Mouse (Mus musculus) neural tube, embryonic 14.5 days (tissue): ENCODE results near the gene Mre11a. TPM values are rescaled to one million over a fixed set of nuclear protein-coding genes. Genes with fewer than 3 reads are reported as not detected.

Source experiments
- ATAC-seq: fragments of 200-750 bp; cut with Nextera tagmentation; 2 replicates; pipeline ENCODE4 v1.8.0; 2017; ENCODE audit warnings: low read depth, mild to moderate bottlenecking, moderate TSS enrichment, moderate library complexity
- H3K27ac ChIP-seq: fragments of 300-500 bp; sonication (generic); 2 replicates; pipeline ENCODE4 v1.5.1; 2014; ENCODE audit warnings: low read depth, mild to moderate bottlenecking, control low read depth, low read length, moderate library complexity, mixed read lengths
- H3K27me3 ChIP-seq: fragments of 300-500 bp; sonication (generic); 2 replicates; pipeline ENCODE4 v1.6.1; 2014; ENCODE audit warnings: low read length; ENCODE audit not compliant: control insufficient read depth, insufficient read depth
- H3K36me3 ChIP-seq: fragments of 300-500 bp; sonication (generic); 2 replicates; pipeline ENCODE4 v1.6.1; 2014; ENCODE audit warnings: low read length, mixed read lengths; ENCODE audit not compliant: control insufficient read depth, insufficient read depth
- H3K4me1 ChIP-seq: fragments of 300-500 bp; sonication (generic); 2 replicates; pipeline ENCODE4 v1.6.1; 2014; ENCODE audit warnings: low read length; ENCODE audit not compliant: control insufficient read depth, insufficient read depth
- H3K4me2 ChIP-seq: fragments of 300-500 bp; sonication (generic); 2 replicates; pipeline ENCODE4 v1.6.1; 2014; ENCODE audit warnings: mild to moderate bottlenecking, low read depth, low read length, control low read depth
- H3K4me3 ChIP-seq: fragments of 300-500 bp; sonication (generic); 2 replicates; pipeline ENCODE4 v1.5.1; 2014; ENCODE audit warnings: low read depth, low read length, control low read depth, mixed read lengths
- H3K9ac ChIP-seq: fragments of 300-500 bp; sonication (generic); replicated peaks from 2 replicates; pipeline ENCODE4 v1.6.1; 2014; ENCODE audit warnings: low read depth, mild to moderate bottlenecking, control low read depth, low read length, mixed read lengths
- H3K9me3 ChIP-seq: fragments of 300-500 bp; sonication (generic); 2 replicates; pipeline ENCODE4 v1.6.1; 2016; ENCODE audit warnings: low read length; ENCODE audit not compliant: control insufficient read depth
- WGBS: fragments of 180-500 bp; shearing (Covaris S2); extraction: QIAGEN DNeasy Blood & Tissue Kit; methylation state at CpG from one replicate; pipeline ENCODE4 v1.1.7; 2014; 5-methylcytosine and 5-hydroxymethylcytosine counted together
- polyA plus RNA-seq: library from polyadenylated mRNA; unstranded; fragments of >200 nt; fragmentation: Nextera tagmentation; extraction: Ambion mirVana; gene quantifications from 2 replicates; pipeline ENCODE4 v1.2.1, GENCODE M21; 2014

Mre11a gene
- polyA plus RNA-seq, 1 experiment from 2014 or later, result 15.6 TPM

DNA sequence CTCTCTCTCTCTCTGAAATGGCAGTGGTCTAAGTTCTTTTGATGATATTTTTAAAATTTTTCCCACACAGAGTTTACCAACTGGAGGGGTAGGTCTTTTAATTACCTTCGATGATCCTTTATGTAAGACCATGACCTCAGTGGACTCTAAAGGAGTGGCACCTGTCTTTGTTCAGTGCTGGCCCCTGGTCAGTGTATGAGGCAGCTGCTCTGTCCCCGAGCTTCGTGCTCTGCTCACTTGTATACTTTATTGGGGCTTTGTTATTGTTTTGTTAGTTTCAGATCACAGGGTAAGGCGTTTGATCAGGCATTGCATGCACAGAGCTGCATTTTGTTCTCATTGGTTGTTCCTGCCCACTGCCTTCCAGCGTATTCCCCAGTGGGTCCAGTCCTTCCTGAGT, 55.5 kb downstream of the Mre11a start:
- H3K9ac ChIP-seq, result no peak overlapping the region
- no peaks in the 10 kb centered on the region for H3K4me1 ChIP-seq
- no peaks in the 10 kb centered on the region for H3K9me3 ChIP-seq
- no peak for ATAC-seq
- no peak overlapping the region for H3K4me2 ChIP-seq
- no peak overlapping the region for H3K27ac ChIP-seq
- no peak overlapping the region for H3K4me3 ChIP-seq
- peaks cover 8% of the 10 kb centered on the region; the same call in 1 of the 2 replicates for H3K36me3 ChIP-seq
- 69% methylated on average over 5 of the region's 5 CpGs for WGBS
- no peaks in the 10 kb centered on the region for H3K27me3 ChIP-seq

- no peak for ATAC-seq
- 78% methylated on average over 10 of the region's 10 CpGs for WGBS
Measured at GRCm38 (mm10) chr9:14841878-14842761, 57.7 kb downstream of the Mre11a start.

GRCm38 (mm10) chr9:14843311-14843857, 58.9 kb downstream of the Mre11a start:
- WGBS, result 95% methylated on average over 6 of the region's 6 CpGs
- ATAC-seq, result no peak
- Histone ChIP-seq H3K9ac (no peak overlapping the region), H3K4me3 (no peak overlapping the region), H3K9me3 (no peaks in the 10 kb centered on the region), H3K27ac (no peak overlapping the region), H3K36me3 (no peaks in the 10 kb centered on the region), H3K4me1 (no peaks in the 10 kb centered on the region), H3K27me3 (no peaks in the 10 kb centered on the region), H3K4me2 (no peak overlapping the region)

More at GRCm38 (mm10) chr9:14841878-14842761, 57.7 kb downstream of the Mre11a start:
- Histone ChIP-seq H3K4me3 (no peak overlapping the region), H3K9ac (no peak overlapping the region), H3K4me1 (no peaks in the 10 kb centered on the region), H3K9me3 (no peaks in the 10 kb centered on the region), H3K27me3 (no peaks in the 10 kb centered on the region), H3K27ac (no peak overlapping the region), H3K4me2 (no peak overlapping the region), H3K36me3 (no peaks in the 10 kb centered on the region)

GRCm38 (mm10) chr9:14843901-14844300, 59.4 kb downstream of the Mre11a start:
- Histone ChIP-seq H3K4me2 (no peak overlapping the region), H3K4me1 (no peaks in the 10 kb centered on the region), H3K4me3 (no peak overlapping the region), H3K9ac (no peak overlapping the region), H3K36me3 (no peaks in the 10 kb centered on the region), H3K27me3 (no peaks in the 10 kb centered on the region), H3K27ac (no peak overlapping the region), H3K9me3 (no peaks in the 10 kb centered on the region)
- WGBS, result 96% methylated on average over 3 of the region's 3 CpGs
- no peak for ATAC-seq

- H3K27ac ChIP-seq, result no peak overlapping the region
- H3K4me2 ChIP-seq, result no peak overlapping the region
- no peaks in the 10 kb centered on the region for H3K27me3 ChIP-seq
- H3K9me3 ChIP-seq, result no peaks in the 10 kb centered on the region
- no peak overlapping the region for H3K9ac ChIP-seq
- no peak for ATAC-seq
- H3K4me3 ChIP-seq, result no peak overlapping the region
- 44% methylated on average over 5 of the region's 5 CpGs for WGBS
- no peaks in the 10 kb centered on the region for H3K36me3 ChIP-seq
- H3K4me1 ChIP-seq, result no peaks in the 10 kb centered on the region
Measured at GRCm38 (mm10) chr9:14846428-14846827, 62.0 kb downstream of the Mre11a start.

- no peak overlapping the region for H3K4me2 ChIP-seq
- WGBS, result 71% methylated on average over 1 of the region's 1 CpGs
- no peak overlapping the region for H3K9ac ChIP-seq
- no peaks in the 10 kb centered on the region for H3K36me3 ChIP-seq
- no peak overlapping the region for H3K4me3 ChIP-seq
- H3K9me3 ChIP-seq, result no peaks in the 10 kb centered on the region
- H3K4me1 ChIP-seq, result no peaks in the 10 kb centered on the region
- no peaks in the 10 kb centered on the region for H3K27me3 ChIP-seq
- no peak for ATAC-seq
- H3K27ac ChIP-seq, result no peak overlapping the region
Measured at GRCm38 (mm10) chr9:14848267-14848935, 63.9 kb downstream of the Mre11a start.

DNA sequence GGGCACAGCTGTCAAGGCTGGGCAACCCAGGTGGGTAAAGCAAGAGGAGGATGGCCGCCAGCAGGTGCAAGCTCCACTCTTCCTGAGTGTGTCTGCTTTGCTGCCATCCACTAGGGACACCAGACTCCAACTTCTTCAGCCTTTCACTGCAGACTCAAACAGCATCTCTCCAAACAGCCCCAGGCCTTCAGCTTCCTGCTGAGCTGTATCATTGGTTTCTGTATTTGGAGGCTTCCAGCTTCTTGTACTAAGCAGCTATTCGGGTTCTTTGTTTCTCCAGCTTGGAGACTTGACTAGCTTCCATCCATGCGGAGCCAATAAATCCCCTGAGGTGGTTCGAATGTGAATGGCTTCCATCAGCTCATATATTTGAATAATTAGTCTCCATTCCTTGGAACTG, 70.1 kb downstream of the Mre11a start:
- ATAC-seq, result no peak
- H3K4me2 ChIP-seq, result no peak overlapping the region
- 52% methylated on average over 4 of the region's 4 CpGs for WGBS

GRCm38 (mm10) chr9:14856922-14857654, 72.6 kb downstream of the Mre11a start:
- no peak overlapping the region for H3K27ac ChIP-seq
- no peak for ATAC-seq
- H3K4me2 ChIP-seq, result no peak overlapping the region
- 47% methylated on average over 4 of the region's 4 CpGs for WGBS
- no peaks in the 10 kb centered on the region for H3K9me3 ChIP-seq
- H3K9ac ChIP-seq, result no peak overlapping the region
- H3K4me3 ChIP-seq, result no peak overlapping the region
- peaks cover 6% of the 10 kb centered on the region for H3K27me3 ChIP-seq
- H3K4me1 ChIP-seq, result peaks cover 4% of the 10 kb centered on the region; the same call in 1 of the 2 replicates
- H3K36me3 ChIP-seq, result no peaks in the 10 kb centered on the region

More for the DNA sequence above, 70.1 kb downstream of the Mre11a start:
- no peaks in the 10 kb centered on the region for H3K4me1 ChIP-seq
- H3K27ac ChIP-seq, result no peak overlapping the region
- H3K4me3 ChIP-seq, result no peak overlapping the region
- no peaks in the 10 kb centered on the region for H3K36me3 ChIP-seq
- no peak overlapping the region for H3K9ac ChIP-seq
- H3K27me3 ChIP-seq, result 0 out of 2 replicates have a peak, but pooled peaks cover 6% of the 10 kb centered on the region
- H3K9me3 ChIP-seq, result no peaks in the 10 kb centered on the region
